Mouse (Mus musculus) lung, postnatal 25 days (tissue): ENCODE measurements at regions not wholly inside any gene's neighbourhood (a gene's known extent, or its start where the extent isn't known, plus 50 kb on each side); places are given as distances from the start of the nearest gene placed in this dataset.
A peak's percentile ranks its signal among the peaks of the same experiment; 100 is the strongest.
"Not testable (repeated sequence)": the region's sequence is repeated elsewhere in the genome, so short reads cannot be mapped to it uniquely, and the experiment has no call there.

Experiments used
- DNase-seq: peaks from one replicate; pipeline ENCODE4 v3.0.0; 2022; ENCODE audit warnings: low spot score

DNA sequence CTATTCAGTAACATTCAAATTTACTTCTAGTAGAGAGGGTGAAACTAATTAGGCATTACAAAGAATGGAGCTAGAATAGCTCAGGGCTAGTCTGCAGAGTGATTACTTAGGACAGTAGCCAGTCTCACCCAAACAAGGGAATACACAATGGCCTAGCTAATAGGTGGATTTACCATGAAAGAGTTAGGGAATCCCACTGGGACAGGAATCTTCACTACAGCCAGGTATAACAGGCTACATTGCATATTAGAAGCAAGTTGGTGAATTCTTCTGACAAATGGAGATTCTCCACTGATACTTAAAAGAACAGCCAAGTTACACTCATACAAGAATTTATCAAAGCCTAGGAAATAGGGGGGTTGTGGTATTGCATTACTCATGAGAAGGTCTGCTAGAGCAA is 670.2 kb upstream of the Chrm3 start:
- not testable (repeated sequence) for DNase-seq

DNA sequence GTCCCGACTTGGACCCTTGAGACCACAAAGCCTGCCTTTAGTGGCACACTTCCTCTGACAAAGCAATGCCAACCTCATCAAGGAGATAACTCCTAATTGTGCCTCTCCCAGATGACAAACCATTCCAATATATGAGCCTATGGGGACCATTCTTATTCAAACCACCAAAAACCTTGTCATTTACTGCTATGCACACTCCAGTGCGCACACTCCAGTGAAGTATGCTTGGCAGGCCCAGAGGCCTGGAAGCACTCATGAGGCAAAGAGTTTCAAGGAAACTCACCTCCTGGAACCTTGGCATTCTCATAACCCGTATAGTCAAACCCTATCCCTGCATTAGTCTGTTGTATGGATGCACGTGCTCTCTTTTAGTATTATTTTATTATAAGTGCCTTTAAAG is 669.7 kb upstream of the Chrm3 start:
- no peak for DNase-seq

- DNase-seq: no peak
These were observed 665.3 kb upstream of the Chrm3 start for GRCm38 (mm10) chr13:11025918-11026317.

DNA sequence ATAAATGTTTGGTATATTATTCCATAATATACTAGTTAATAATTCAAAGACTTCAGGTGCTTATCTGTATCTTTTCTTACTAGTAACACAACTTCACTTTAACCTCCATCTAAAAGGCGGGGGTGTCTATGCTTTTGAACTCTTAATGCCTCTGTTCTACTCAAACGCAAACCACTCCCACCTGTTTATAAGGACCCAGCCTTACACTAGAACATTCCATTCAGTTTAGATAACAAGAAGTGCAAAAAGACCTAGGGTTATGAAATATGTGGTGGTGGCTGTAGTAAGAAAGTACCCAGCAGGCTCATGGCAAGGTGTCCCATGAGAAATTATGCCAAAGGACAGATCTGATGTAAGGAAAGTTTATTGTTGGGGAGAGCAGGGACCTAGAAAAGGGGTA is 663.8 kb upstream of the Chrm3 start:
- DNase-seq: peak; percentile 35

DNA sequence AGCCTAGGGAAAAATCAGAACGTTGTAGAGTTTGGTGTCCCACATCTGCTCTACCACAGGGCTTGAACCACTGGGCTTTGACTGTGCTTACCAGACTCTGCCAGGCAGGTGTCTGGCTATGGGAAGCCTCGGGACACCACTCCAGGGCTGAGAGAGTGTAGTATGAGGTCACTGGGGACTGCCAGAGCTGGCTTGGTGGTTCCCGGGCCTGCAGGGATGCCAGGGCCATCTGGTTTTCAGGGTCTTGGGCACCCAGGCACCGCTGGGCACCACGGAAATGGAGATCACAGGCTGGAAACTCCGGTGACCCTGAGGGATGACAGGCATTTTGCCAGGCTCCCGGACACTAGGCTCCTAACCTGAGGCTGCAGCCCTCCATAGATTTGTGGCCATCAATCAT is 656.9 kb upstream of the Chrm3 start:
- no peak for DNase-seq

DNA sequence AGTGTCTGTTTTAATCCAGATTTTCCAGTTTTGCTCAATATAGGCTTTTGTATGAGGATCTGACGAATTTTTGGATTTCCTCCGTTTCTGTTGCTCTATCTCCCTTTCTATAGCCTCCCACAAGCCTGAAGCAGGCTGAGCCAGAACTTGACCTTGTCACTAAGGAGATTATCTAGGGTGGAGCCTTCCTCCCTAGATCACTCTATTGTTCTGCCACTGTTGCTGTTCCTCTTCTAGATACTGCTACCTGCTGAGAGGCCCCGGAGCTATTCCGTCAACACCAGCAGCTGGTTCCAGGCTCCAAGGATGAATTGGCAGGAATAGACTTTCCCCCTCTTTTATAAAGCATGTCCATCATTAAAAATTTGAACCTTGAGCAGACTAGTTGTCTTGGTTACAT is 644.7 kb upstream of the Chrm3 start:
- DNase-seq: no peak

GRCm38 (mm10) chr13:10991151-10991550 is 630.5 kb upstream of the Chrm3 start:
- DNase-seq: no peak

- DNase-seq: no peak
These were observed 629.9 kb upstream of the Chrm3 start for GRCm38 (mm10) chr13:10990503-10991025.

GRCm38 (mm10) chr13:10989095-10989814 is 628.6 kb upstream of the Chrm3 start:
- DNase-seq: no peak

DNA sequence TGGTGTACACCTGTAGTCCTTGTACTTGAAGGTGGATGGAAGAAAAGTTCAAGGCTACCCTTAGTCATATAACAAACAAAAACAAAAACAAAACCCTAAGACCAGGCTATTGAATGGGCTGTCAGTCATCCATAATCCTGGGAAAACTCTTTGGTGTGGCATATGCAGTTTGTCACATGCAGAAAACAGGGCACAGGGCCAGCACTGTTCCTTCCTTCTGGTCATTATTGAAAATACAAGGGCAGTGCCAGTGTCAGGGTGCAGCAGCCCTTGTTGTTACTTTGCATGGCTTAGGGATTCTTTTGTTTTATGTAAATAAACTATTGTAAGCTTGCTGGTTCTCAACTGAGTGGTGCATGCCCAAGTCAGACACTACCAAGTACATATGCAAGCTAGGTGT is 623.1 kb upstream of the Chrm3 start:
- DNase-seq: no peak

DNA sequence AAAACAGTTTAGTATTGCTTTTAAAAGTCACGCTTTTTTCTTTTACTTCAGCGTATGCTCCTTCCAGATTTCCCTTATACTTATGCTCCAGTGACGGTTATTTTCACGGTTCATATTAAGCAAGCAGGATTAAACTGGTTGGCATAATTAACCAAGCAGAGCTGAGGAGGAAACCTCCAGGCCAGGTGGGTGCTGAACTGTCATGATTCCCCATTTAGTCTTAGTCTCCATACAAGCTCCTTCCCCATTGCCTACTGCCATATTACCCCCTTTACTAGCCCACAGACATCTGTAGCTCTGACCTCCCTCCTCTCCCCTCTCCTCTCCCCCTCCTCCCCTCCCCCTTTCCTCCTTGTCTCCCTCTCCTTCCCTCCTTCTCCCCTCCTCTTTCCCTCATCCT is 621.9 kb upstream of the Chrm3 start:
- no peak for DNase-seq

- DNase-seq: no peak
These were observed 611.3 kb upstream of the Chrm3 start for GRCm38 (mm10) chr13:10971932-10972331.

DNA sequence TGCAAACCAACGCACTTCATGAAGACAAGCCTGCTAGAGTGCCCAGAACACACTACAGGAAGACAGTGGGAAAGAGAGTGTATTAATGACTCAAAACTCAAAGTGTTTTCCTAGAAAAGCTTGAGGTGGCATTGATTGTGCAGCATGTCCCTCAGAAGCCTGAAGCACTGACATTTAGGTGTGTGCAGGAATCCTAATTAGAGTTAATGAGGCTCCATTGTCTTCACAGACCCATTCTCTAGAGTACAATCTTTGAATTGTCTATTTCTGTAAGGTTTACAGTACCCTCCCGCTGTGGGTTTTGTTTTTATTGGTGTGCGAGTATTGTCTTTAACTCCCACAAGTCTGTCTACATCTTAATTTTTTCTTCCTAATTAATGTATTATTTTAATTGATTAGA is 610.1 kb upstream of the Chrm3 start:
- no peak for DNase-seq

DNA sequence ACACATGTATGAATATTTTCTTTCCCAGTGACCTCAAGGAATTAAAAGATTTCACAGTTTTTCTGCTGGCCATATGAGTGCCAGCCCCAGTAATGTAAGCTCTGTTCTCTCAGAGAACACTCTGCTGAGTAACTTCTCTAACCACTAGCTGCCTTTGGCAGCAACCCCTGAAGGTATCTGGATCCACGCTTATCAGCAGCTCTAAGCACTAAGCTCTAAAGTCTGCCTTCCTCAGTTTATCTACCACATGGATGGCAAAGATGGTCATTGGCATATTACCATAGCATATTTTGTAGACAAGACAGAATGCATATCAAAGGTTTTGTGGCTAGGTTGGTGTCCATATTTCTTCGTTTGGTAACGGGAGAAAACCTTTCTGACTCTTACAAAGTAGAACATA is 592.3 kb upstream of the Chrm3 start:
- DNase-seq: no peak

GRCm38 (mm10) chr13:10950658-10951057 is 590.0 kb upstream of the Chrm3 start:
- DNase-seq: not testable (repeated sequence)

- DNase-seq: no peak
These were observed 586.8 kb upstream of the Chrm3 start for GRCm38 (mm10) chr13:10947398-10947797.

GRCm38 (mm10) chr13:10943877-10944276 is 583.2 kb upstream of the Chrm3 start:
- no peak for DNase-seq

GRCm38 (mm10) chr13:10942031-10942655 is 581.5 kb upstream of the Chrm3 start:
- DNase-seq: peak; percentile 3

DNA sequence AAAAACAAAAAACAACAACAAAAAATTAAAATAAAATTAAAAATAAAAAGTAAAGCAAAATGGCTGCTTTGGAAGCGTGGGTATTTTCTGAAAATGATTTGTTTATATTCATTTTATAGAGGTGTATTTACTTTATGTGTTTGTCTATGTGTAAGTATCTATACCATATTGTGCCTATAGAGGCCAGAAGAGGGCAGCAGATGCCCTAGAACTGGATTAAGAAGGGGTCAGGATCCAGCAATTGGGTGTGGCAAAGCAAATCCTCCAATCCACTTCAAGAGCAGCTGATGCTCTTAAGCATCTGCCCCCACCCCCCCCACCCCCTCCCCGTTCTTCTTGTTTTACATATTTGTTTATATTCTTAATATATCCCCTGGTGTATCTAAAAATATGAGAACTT is 577.6 kb upstream of the Chrm3 start:
- DNase-seq: no peak

DNA sequence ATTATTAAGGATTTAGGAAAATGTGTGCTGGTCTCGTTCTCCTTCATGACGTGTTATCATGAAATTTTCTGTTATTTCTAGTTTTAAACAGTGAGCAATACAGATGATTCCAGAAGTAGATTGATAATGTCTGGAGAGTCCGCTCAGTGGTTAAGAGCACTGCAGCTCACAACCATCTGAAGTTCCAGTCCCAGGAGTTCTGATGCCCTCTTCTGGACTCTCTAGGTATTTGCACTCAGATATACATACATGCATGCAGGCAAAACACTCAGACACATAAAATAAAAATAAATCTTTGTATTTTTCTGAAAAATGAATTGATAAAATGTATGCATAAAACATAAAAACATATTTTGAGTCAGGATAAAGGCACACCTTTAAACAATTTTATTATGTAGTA is 570.1 kb upstream of the Chrm3 start:
- no peak for DNase-seq

DNA sequence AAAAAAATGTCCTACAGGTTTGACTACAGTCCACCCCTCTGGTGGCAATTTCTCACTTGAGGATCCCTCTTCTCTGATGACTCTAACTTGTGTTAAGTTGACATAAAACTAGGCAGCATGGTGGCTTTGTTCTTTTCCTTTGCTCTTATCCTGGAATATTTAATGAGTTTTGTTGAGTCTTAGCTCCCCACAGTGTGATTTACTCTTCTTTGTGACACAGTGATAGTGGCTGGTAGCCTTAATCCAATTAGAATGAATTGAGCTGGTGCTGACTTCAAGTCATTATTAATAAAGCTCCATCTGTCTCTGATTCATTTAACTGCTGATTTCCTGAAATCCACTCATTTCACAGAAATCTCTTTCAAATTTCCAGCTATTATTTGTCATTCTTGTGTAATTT is 553.7 kb upstream of the Chrm3 start:
- DNase-seq: no peak

- no peak for DNase-seq
These were observed 548.6 kb upstream of the Chrm3 start for GRCm38 (mm10) chr13:10909122-10909751.

GRCm38 (mm10) chr13:10867864-10868263 is 507.2 kb upstream of the Chrm3 start:
- no peak for DNase-seq
